In genomic region chr7:138818314-138818713, GRCm38 (mm10) we compare ENCODE assay signal across 11 mouse cellular contexts. TPM values are rescaled to one million over a fixed set of nuclear protein-coding genes. Genes with fewer than 3 reads are reported as not detected.
DNase-seq lines count a peak whose midpoint lies in the region; ATAC-seq and TF ChIP-seq lines count a peak whose summit lies in the region.
"Had no signal": no experiment of that assay in that cellular context is flagged by ENCODE, and none has a peak within 500 bp of the region (broad histone marks: within the 10 kb centered on the region; RNA-seq: fewer than 3 reads in every experiment).

No protein-coding gene starts in this region.

- no peaks in the 10 kb centered on the region for H3K27me3 ChIP-seq in forebrain, postnatal 0 days (ENCODE audit: insufficient read depth, low read length)
- no peaks in the 10 kb centered on the region for H3K27me3 ChIP-seq in forebrain, embryonic 15.5 days
- H3K27me3 ChIP-seq: heart, embryonic 15.5 days had no signal

- no peak overlapping the region for H3K27ac ChIP-seq in forebrain, postnatal 0 days (ENCODE audit: low read depth, low read length)
- no peak overlapping the region for H3K27ac ChIP-seq in forebrain, embryonic 15.5 days (replicated peaks)
- H3K27ac ChIP-seq in bone marrow macrophage, adult 2 months (ENCODE audit: insufficient read depth, low read depth, low read length), result no peak overlapping the region
- H3K27ac ChIP-seq: heart, embryonic 15.5 days; macrophage had no signal

- no peaks in the 10 kb centered on the region for H3K36me3 ChIP-seq in forebrain, postnatal 0 days (ENCODE audit: insufficient read depth)
- no peaks in the 10 kb centered on the region for H3K36me3 ChIP-seq in forebrain, embryonic 15.5 days
- H3K36me3 ChIP-seq: heart, embryonic 15.5 days had no signal

- H3K4me3 ChIP-seq in forebrain, postnatal 0 days (ENCODE audit: low read depth, low read length), result no peak overlapping the region
- H3K4me3 ChIP-seq in forebrain, embryonic 15.5 days, result no peak overlapping the region
- no peak overlapping the region for H3K4me3 ChIP-seq in bone marrow macrophage, adult 2 months (ENCODE audit: insufficient read depth, low read length)
- H3K4me3 ChIP-seq: heart, embryonic 15.5 days had no signal

- no peaks in the 10 kb centered on the region for H3K4me1 ChIP-seq in forebrain, postnatal 0 days (ENCODE audit: insufficient read depth)
- 0 out of 2 replicates have a peak, but pooled peaks cover 1% of the 10 kb centered on the region for H3K4me1 ChIP-seq in forebrain, embryonic 15.5 days
- H3K4me1 ChIP-seq in bone marrow macrophage, adult 2 months (ENCODE audit: control insufficient read depth, insufficient read depth, low read length), result no peaks in the 10 kb centered on the region
- H3K4me1 ChIP-seq: heart, embryonic 15.5 days had no signal

- DNase-seq in forebrain, postnatal 0 days, result no peak
- peak; percentile 31 for DNase-seq in left cerebral cortex, postnatal 4 days
- no peak for DNase-seq in left cerebral cortex, postnatal 10 days (ENCODE audit: extremely low spot score in 1 of 2, low spot score in 2 of 2)
- peak; percentile 25 for DNase-seq in 416B (ENCODE audit: low read depth)
- DNase-seq in urinary bladder, postnatal 25 days (ENCODE audit: low spot score), result no peak

- no peak overlapping the region for H3K4me2 ChIP-seq in forebrain, postnatal 0 days (ENCODE audit: low read depth)
- no peak overlapping the region for H3K4me2 ChIP-seq in forebrain, embryonic 15.5 days (replicated peaks)
- H3K4me2 ChIP-seq: heart, embryonic 15.5 days had no signal

- intact Hi-C loops in left cerebral cortex, postnatal 4 days (cut with DNase I), result no loop called here
- intact Hi-C loops in left cerebral cortex, postnatal 10 days (cut with DNase I), result no loop called here

- TF ChIP-seq POLR2A in bone marrow macrophage, adult 2 months (IDR thresholded peaks at IDR 0.05; ENCODE audit: borderline replicate concordance, low read depth, low read length), result no peak

- WGBS in forebrain, postnatal 0 days, result 59% methylated on average over 4 of the region's 4 CpGs
- 58% methylated on average over 4 of the region's 4 CpGs for WGBS in forebrain, embryonic 15.5 days

- no peak for ATAC-seq in forebrain, postnatal 0 days
- no peak for ATAC-seq in forebrain, embryonic 15.5 days (replicated peaks)
- ATAC-seq in frontal cortex, adult (ENCODE audit: low TSS enrichment), result no peak; the same call in 1 of the 2 replicates
- ATAC-seq: forebrain, embryonic 16.5 days had no signal

- H3K9me3 ChIP-seq in forebrain, postnatal 0 days (ENCODE audit: low read length), result no peaks in the 10 kb centered on the region
- H3K9me3 ChIP-seq in forebrain, embryonic 15.5 days, result no peaks in the 10 kb centered on the region
- H3K9me3 ChIP-seq: heart, embryonic 15.5 days had no signal

- TF ChIP-seq CTCF in forebrain, postnatal 0 days (IDR thresholded peaks at IDR 0.05; ENCODE audit: low read depth), result 0 out of 2 replicates have a peak, but pooled peaks have one; percentile 27
- 0 out of 2 replicates have a peak, but pooled peaks have one; percentile 6 for TF ChIP-seq CTCF in bone marrow macrophage, adult 2 months (IDR thresholded peaks at IDR 0.05; ENCODE audit: low read depth, low read length)

- H3K9ac ChIP-seq in forebrain, postnatal 0 days, result no peak overlapping the region
- no peak overlapping the region for H3K9ac ChIP-seq in forebrain, embryonic 15.5 days (replicated peaks)
- H3K9ac ChIP-seq: heart, embryonic 15.5 days had no signal

RNA-seq across cellular contexts. Expression of gene Ppp2r2d, which starts 27.6 kb away (rescaled TPM):
- 115 TPM in 2 replicates for total RNA-seq in forebrain, postnatal 0 days (2014; rRNA removed)
- 90.3 and 99.4 TPM in 2 replicates for polyA plus RNA-seq in forebrain, postnatal 0 days (2015; fragmentation: Nextera tagmentation; extraction: Ambion mirVana)
- polyA plus RNA-seq in forebrain, embryonic 15.5 days (2015; fragmentation: Nextera tagmentation; extraction: Ambion mirVana), result 71.3 and 73.4 TPM in 2 replicates
- total RNA-seq in left cerebral cortex, postnatal 4 days (2021), result 100 to 1,000 TPM; 100 to 103 TPM
- total RNA-seq in left cerebral cortex, postnatal 10 days (2021), result 10 to 100 TPM; 92.2 to 92.6 TPM
- polyA plus RNA-seq in bone marrow macrophage, adult 2 months (2012; ENCODE audit: insufficient read depth, insufficient read length, missing spikeins), result 27.2 and 29.5 TPM in 2 replicates

RNA-seq across cellular contexts. Expression of gene Mapk1ip1, which starts 27.8 kb away (rescaled TPM):
- 34.8 and 35.1 TPM in 2 replicates for total RNA-seq in forebrain, postnatal 0 days (2014; rRNA removed)
- 31.9 and 34.1 TPM in 2 replicates for polyA plus RNA-seq in forebrain, postnatal 0 days (2015; fragmentation: Nextera tagmentation; extraction: Ambion mirVana)
- 31.6 and 34.2 TPM in 2 replicates for polyA plus RNA-seq in forebrain, embryonic 15.5 days (2015; fragmentation: Nextera tagmentation; extraction: Ambion mirVana)
- total RNA-seq in left cerebral cortex, postnatal 4 days (2021), result 10 to 100 TPM; 30.9 to 31.1 TPM
- 10 to 100 TPM; 31.2 to 32.1 TPM for total RNA-seq in left cerebral cortex, postnatal 10 days (2021)
- 29.4 and 30.7 TPM in 2 replicates for polyA plus RNA-seq in bone marrow macrophage, adult 2 months (2012; ENCODE audit: insufficient read depth, insufficient read length, missing spikeins)

Comparison
In these comparisons a context has a peak if more than half of its experiments do, and no peak if none do; other contexts are left out.
1. DNase-seq: peak in left cerebral cortex, postnatal 4 days (single experiment) and 416B (single experiment); none in forebrain, postnatal 0 days (single experiment), left cerebral cortex, postnatal 10 days (0 of 2) and urinary bladder, postnatal 25 days (single experiment).